Mouse (Mus musculus) embryonic facial prominence, embryonic 11.5 days (tissue): Measurements from ENCODE around the gene Il18r1. TPM values are rescaled to one million over a fixed set of nuclear protein-coding genes. Genes with fewer than 3 reads are reported as not detected.

ENCODE experiments used
- ATAC-seq: fragments of 200-750 bp; cut with Nextera tagmentation; replicated peaks from 2 replicates; pipeline ENCODE4 v1.8.0; 2017; ENCODE audit warnings: low read depth; ENCODE audit not compliant: insufficient number of reproducible peaks, low FRiP score, low TSS enrichment
- DNase-seq: peaks from one replicate; pipeline ENCODE4 v3.0.0-alpha.2; 2015; ENCODE audit warnings: low spot score
- H3K27ac ChIP-seq: fragments of 300-500 bp; sonication (generic); replicated peaks from 2 replicates; pipeline ENCODE4 v1.5.1; 2014; ENCODE audit warnings: mild to moderate bottlenecking, low read depth, low read length, control low read depth
- H3K27me3 ChIP-seq: fragments of 300-500 bp; sonication (generic); 2 replicates; pipeline ENCODE4 v1.6.1; 2014; ENCODE audit warnings: mild to moderate bottlenecking, low read length, moderate library complexity, mixed read lengths; ENCODE audit not compliant: control insufficient read depth, insufficient read depth
- H3K36me3 ChIP-seq: fragments of 300-500 bp; sonication (generic); replicated peaks from 2 replicates; pipeline ENCODE4 v1.6.1; 2014; ENCODE audit warnings: low read depth, mild to moderate bottlenecking, low read length, moderate library complexity, mixed read lengths; ENCODE audit not compliant: control insufficient read depth, insufficient read depth
- H3K4me1 ChIP-seq: fragments of 300-500 bp; sonication (generic); 2 replicates; pipeline ENCODE4 v1.6.1; 2014; ENCODE audit warnings: low read length, mixed read lengths; ENCODE audit not compliant: control insufficient read depth, insufficient read depth
- H3K4me2 ChIP-seq: fragments of 300-500 bp; sonication (generic); 2 replicates; pipeline ENCODE4 v1.6.1; 2014; ENCODE audit warnings: low read depth, mild to moderate bottlenecking, control low read depth, low read length, moderate library complexity
- H3K4me3 ChIP-seq: fragments of 300-500 bp; sonication (generic); 2 replicates; pipeline ENCODE4 v1.5.1; 2014; ENCODE audit warnings: low read depth, low read length, control low read depth
- H3K9ac ChIP-seq: fragments of 300-500 bp; sonication (generic); replicated peaks from 2 replicates; pipeline ENCODE4 v1.6.1; 2014; ENCODE audit warnings: mild to moderate bottlenecking, control low read depth, low read length
- H3K9me3 ChIP-seq: fragments of 300-500 bp; sonication (generic); replicated peaks from 2 replicates; pipeline ENCODE4 v1.6.1; 2016; ENCODE audit warnings: mild to moderate bottlenecking, low read length, inconsistent platforms, mixed read lengths; ENCODE audit not compliant: control insufficient read depth
- WGBS: fragments of 180-500 bp; shearing (Covaris S2); extraction: QIAGEN DNeasy Blood & Tissue Kit; methylation state at CpG from one replicate; pipeline ENCODE4 v1.1.7; 2014; 5-methylcytosine and 5-hydroxymethylcytosine counted together
- polyA plus RNA-seq: library from polyadenylated mRNA; unstranded; fragments of >200 nt; fragmentation: Nextera tagmentation; extraction: Ambion mirVana; gene quantifications from 2 replicates; pipeline ENCODE4 v1.2.1, GENCODE M21; 2014

The Il18r1 gene
- polyA plus RNA-seq, 1 experiment from 2014 or later = not detected

- Histone ChIP-seq H3K4me2 (no peak overlapping the region), H3K27ac (no peak overlapping the region), H3K4me1 (no peaks in the 10 kb centered on the region), H3K27me3 (no peaks in the 10 kb centered on the region), H3K36me3 (no peaks in the 10 kb centered on the region), H3K9ac (no peak overlapping the region), H3K9me3 (no peaks in the 10 kb centered on the region), H3K4me3 (no peak overlapping the region)
- ATAC-seq (no peak), DNase-seq (no peak)
- WGBS = 85% methylated on average over 5 of the region's 5 CpGs
Observed at GRCm38 (mm10) chr1:40523971-40524722, 58.8 kb downstream of the Il18r1 start.

- Histone ChIP-seq H3K36me3 (no peaks in the 10 kb centered on the region), H3K27me3 (no peaks in the 10 kb centered on the region), H3K9ac (no peak overlapping the region), H3K9me3 (no peaks in the 10 kb centered on the region), H3K27ac (no peak overlapping the region), H3K4me2 (no peak overlapping the region), H3K4me3 (no peak overlapping the region), H3K4me1 (no peaks in the 10 kb centered on the region)
- WGBS = 90% methylated on average over 5 of the region's 5 CpGs
- DNase-seq (no peak), ATAC-seq (no peak)
Observed at GRCm38 (mm10) chr1:40529287-40529686, 63.9 kb downstream of the Il18r1 start.

DNA sequence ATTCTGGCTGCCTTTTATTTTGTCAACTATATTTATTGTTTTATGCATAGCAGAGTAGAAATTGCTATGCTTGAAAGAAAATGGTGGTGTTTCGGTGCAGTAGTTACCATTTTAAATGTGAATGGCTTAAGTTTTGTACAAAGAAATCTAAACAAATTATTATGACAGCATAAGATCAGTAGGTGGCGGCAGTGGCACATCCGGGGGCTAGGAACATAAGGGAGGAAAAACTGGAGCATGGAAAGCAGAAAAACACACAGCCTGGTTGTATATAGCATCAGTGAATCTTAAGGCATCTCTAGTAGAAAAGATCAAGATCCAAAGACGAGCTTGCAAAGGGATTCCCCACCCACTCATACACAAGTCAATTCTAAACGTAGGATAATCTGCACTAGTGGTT is 72.2 kb downstream of the Il18r1 start:
- Histone ChIP-seq H3K9ac (no peak overlapping the region), H3K36me3 (no peaks in the 10 kb centered on the region), H3K4me3 (no peak overlapping the region), H3K27ac (no peak overlapping the region), H3K9me3 (no peaks in the 10 kb centered on the region), H3K27me3 (no peaks in the 10 kb centered on the region), H3K4me1 (no peaks in the 10 kb centered on the region), H3K4me2 (no peak overlapping the region)
- 77% methylated on average over 5 of the region's 5 CpGs for WGBS
- DNase-seq (no peak), ATAC-seq (no peak)

GRCm38 (mm10) chr1:40544650-40545049 is 79.3 kb downstream of the Il18r1 start:
- no peak overlapping the region for H3K4me2 ChIP-seq
- H3K27me3 ChIP-seq = no peaks in the 10 kb centered on the region
- ATAC-seq = no peak
- no peak overlapping the region for H3K4me3 ChIP-seq
- no peaks in the 10 kb centered on the region for H3K4me1 ChIP-seq
- H3K9ac ChIP-seq = no peak overlapping the region
- WGBS = 1% methylated on average over 2 of the region's 2 CpGs
- H3K9me3 ChIP-seq = no peaks in the 10 kb centered on the region
- DNase-seq = peak; percentile 89
- H3K27ac ChIP-seq = no peak overlapping the region
- H3K36me3 ChIP-seq = no peaks in the 10 kb centered on the region

DNA sequence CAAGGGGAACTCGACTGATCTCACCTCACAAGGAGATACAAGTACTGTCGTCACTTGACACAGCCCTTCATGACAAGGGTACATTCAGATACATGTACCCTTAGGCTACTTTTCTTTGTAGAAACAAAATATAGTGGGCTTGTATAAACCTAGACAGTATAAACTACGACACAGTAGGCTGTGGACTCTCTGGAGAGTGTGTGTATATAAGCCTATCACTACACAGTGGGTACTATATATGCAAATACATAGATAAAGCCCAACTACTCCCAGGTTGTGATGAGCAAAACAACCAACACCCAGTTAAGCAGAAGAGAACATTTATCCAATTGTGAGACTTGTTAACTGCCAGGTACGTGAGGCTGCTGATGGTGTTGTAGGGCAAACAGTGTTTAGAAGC is 81.3 kb downstream of the Il18r1 start:
- no peaks in the 10 kb centered on the region for H3K36me3 ChIP-seq
- no peaks in the 10 kb centered on the region for H3K9me3 ChIP-seq
- 84% methylated on average over 4 of the region's 4 CpGs for WGBS
- no peak overlapping the region for H3K4me2 ChIP-seq
- ATAC-seq (no peak), DNase-seq (no peak)
- no peak overlapping the region for H3K9ac ChIP-seq
- no peak overlapping the region for H3K4me3 ChIP-seq
- H3K4me1 ChIP-seq = no peaks in the 10 kb centered on the region
- no peak overlapping the region for H3K27ac ChIP-seq
- H3K27me3 ChIP-seq = no peaks in the 10 kb centered on the region

DNA sequence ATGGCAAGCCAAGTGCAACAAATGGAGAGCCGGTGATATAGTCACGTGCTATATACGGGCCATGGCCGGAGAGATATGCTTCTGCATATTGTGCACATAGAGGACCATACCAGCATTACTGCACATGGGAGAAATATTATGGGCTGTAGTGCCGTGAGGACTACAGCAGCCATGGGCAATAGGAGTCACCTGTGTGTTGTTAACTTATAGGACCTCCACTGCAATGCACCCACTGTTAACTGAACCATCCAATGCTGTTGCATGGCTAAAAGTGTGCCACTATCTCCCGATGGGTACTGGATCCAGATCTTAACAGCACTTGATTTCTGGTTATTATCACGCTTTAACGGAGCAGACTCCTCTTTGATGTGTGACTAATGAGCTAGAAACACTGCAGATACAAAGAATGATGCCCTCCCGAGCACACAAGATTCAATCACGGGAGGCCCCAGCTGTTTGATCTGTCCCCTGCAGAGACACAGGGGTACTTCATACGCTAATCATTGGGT is 81.8 kb downstream of the Il18r1 start:
- Histone ChIP-seq H3K4me3 (no peak overlapping the region), H3K27ac (no peak overlapping the region), H3K9ac (no peak overlapping the region), H3K9me3 (no peaks in the 10 kb centered on the region), H3K4me2 (no peak overlapping the region), H3K36me3 (no peaks in the 10 kb centered on the region), H3K4me1 (no peaks in the 10 kb centered on the region), H3K27me3 (no peaks in the 10 kb centered on the region)
- ATAC-seq (no peak), DNase-seq (no peak)
- 80% methylated on average over 11 of the region's 11 CpGs for WGBS

DNA sequence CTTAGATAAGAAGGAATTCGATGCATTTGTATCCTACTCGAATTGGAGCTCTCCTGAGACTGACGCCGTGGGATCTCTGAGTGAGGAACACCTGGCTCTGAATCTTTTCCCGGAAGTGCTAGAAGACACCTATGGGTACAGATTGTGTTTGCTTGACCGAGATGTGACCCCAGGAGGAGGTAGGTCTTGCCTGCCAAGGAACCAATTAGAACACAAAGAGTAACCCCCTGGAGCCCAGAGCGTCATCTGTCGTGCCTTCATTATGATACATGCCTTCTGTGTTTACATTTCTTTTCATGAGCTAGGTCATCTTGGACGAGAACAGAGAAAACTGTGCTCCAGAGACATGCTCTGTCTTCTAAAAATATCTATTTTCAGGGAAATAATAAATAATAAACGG is 82.4 kb downstream of the Il18r1 start:
- Histone ChIP-seq H3K36me3 (no peaks in the 10 kb centered on the region), H3K9ac (no peak overlapping the region), H3K27ac (no peak overlapping the region), H3K9me3 (no peaks in the 10 kb centered on the region), H3K4me1 (no peaks in the 10 kb centered on the region), H3K4me2 (no peak overlapping the region), H3K4me3 (no peak overlapping the region), H3K27me3 (no peaks in the 10 kb centered on the region)
- WGBS = 65% methylated on average over 10 of the region's 10 CpGs
- DNase-seq = no peak
- no peak for ATAC-seq
